Mouse (Mus musculus) heart, adult 18-20 months (tissue): ENCODE results near the gene Rpgrip1l. TPM values are rescaled to one million over a fixed set of nuclear protein-coding genes. Genes with fewer than 3 reads are reported as not detected.

Experiments used
- DNase-seq, 2 experiments: peaks; one replicate each; pipeline ENCODE4 v3.0.0; 2021 to 2022; ENCODE audit warnings: mixed read lengths in 1 of 2
- total RNA-seq, 2 experiments: library from RNA; stranded (reverse); gene quantifications; 2 replicates each; pipeline ENCODE4 v1.2.3; 2021

The Rpgrip1l gene
- total RNA-seq, 2 experiments from 2014 or later, result 4.6 to 6.1 TPM

GRCm38 (mm10) chr8:91329056-91329455 lies 16.0 kb upstream of the Rpgrip1l start:
- no peak for DNase-seq

- DNase-seq, result no peak
Observed at GRCm38 (mm10) chr8:91327471-91328205, 14.6 kb upstream of the Rpgrip1l start.

GRCm38 (mm10) chr8:91326946-91327345 lies 13.9 kb upstream of the Rpgrip1l start:
- DNase-seq, result no peak

GRCm38 (mm10) chr8:91326018-91326417 lies 13.0 kb upstream of the Rpgrip1l start:
- DNase-seq, result no peak

GRCm38 (mm10) chr8:91324916-91325315 lies 11.9 kb upstream of the Rpgrip1l start:
- no peak for DNase-seq

- DNase-seq, result peak in 1 of 2 experiments; percentile 11
Observed at GRCm38 (mm10) chr8:91324271-91324670, 11.2 kb upstream of the Rpgrip1l start.

- peak; percentile 52 to 61 for DNase-seq
Observed at GRCm38 (mm10) chr8:91323511-91323910, 10.4 kb upstream of the Rpgrip1l start.

- DNase-seq, result no peak
Observed at GRCm38 (mm10) chr8:91318938-91319729, 6.1 kb upstream of the Rpgrip1l start.

- no peak for DNase-seq
Observed at GRCm38 (mm10) chr8:91317567-91318227, 4.6 kb upstream of the Rpgrip1l start.

GRCm38 (mm10) chr8:91312342-91312741 lies 720 bp downstream of the Rpgrip1l start:
- DNase-seq, result no peak

- no peak for DNase-seq
Observed at GRCm38 (mm10) chr8:91304481-91305386, 8.3 kb downstream of the Rpgrip1l start.

GRCm38 (mm10) chr8:91298672-91299071 lies 14.4 kb downstream of the Rpgrip1l start:
- no peak for DNase-seq

GRCm38 (mm10) chr8:91295786-91296185 lies 17.3 kb downstream of the Rpgrip1l start:
- DNase-seq, result no peak

GRCm38 (mm10) chr8:91290576-91290975 lies 22.5 kb downstream of the Rpgrip1l start:
- peak; percentile 21 to 24 for DNase-seq

GRCm38 (mm10) chr8:91286237-91286636 lies 26.8 kb downstream of the Rpgrip1l start:
- DNase-seq, result no peak

- no peak for DNase-seq
Observed at GRCm38 (mm10) chr8:91283815-91284214, 29.2 kb downstream of the Rpgrip1l start.

GRCm38 (mm10) chr8:91282655-91283054 lies 30.4 kb downstream of the Rpgrip1l start:
- no peak for DNase-seq

- DNase-seq, result no peak
Observed at GRCm38 (mm10) chr8:91281545-91281944, 31.5 kb downstream of the Rpgrip1l start.

GRCm38 (mm10) chr8:91280467-91281212 lies 32.4 kb downstream of the Rpgrip1l start:
- DNase-seq, result peak; percentile 24 to 44

GRCm38 (mm10) chr8:91278060-91278459 lies 35.0 kb downstream of the Rpgrip1l start:
- no peak for DNase-seq

- no peak for DNase-seq
Observed at GRCm38 (mm10) chr8:91276337-91276736, 36.7 kb downstream of the Rpgrip1l start.
